Mouse (Mus musculus) intestine, embryonic 16.5 days (tissue): ENCODE results near the gene Olfr424. TPM values are rescaled to one million over a fixed set of nuclear protein-coding genes. Genes with fewer than 3 reads are reported as not detected.

ENCODE experiments used
- ATAC-seq: fragments of 200-750 bp; cut with Nextera tagmentation; 2 replicates; pipeline ENCODE4 v1.8.0; 2017; ENCODE audit warnings: moderate TSS enrichment, moderate library complexity
- H3K27ac ChIP-seq: fragments of 300-500 bp; sonication (generic); 2 replicates; pipeline ENCODE4 v1.5.1; 2014; ENCODE audit warnings: mild to moderate bottlenecking, low read length
- H3K27me3 ChIP-seq: fragments of 300-500 bp; sonication (generic); replicated peaks from 2 replicates; pipeline ENCODE4 v1.6.1; 2014; ENCODE audit warnings: low read length, control low read depth, mixed read lengths; ENCODE audit not compliant: control insufficient read depth, insufficient read depth
- H3K36me3 ChIP-seq: fragments of 300-500 bp; sonication (generic); 2 replicates; pipeline ENCODE4 v1.6.1; 2014; ENCODE audit warnings: low read length, control low read depth; ENCODE audit not compliant: control insufficient read depth, insufficient read depth
- H3K4me1 ChIP-seq: fragments of 300-500 bp; sonication (generic); 2 replicates; pipeline ENCODE4 v1.6.1; 2014; ENCODE audit warnings: low read length, control low read depth, mixed read lengths; ENCODE audit not compliant: control insufficient read depth, insufficient read depth
- H3K4me2 ChIP-seq: fragments of 300-500 bp; sonication (generic); 2 replicates; pipeline ENCODE4 v1.6.1; 2014; ENCODE audit warnings: low read depth, low read length, control low read depth
- H3K4me3 ChIP-seq: fragments of 300-500 bp; sonication (generic); 2 replicates; pipeline ENCODE4 v1.5.1; 2014; ENCODE audit warnings: mild to moderate bottlenecking, low read length
- H3K9ac ChIP-seq: fragments of 300-500 bp; sonication (generic); 2 replicates; pipeline ENCODE4 v1.6.1; 2014; ENCODE audit warnings: low read depth, low read length
- H3K9me3 ChIP-seq: fragments of 300-500 bp; sonication (generic); 2 replicates; pipeline ENCODE4 v1.6.1; 2016; ENCODE audit warnings: low read length, control low read depth; ENCODE audit not compliant: control insufficient read depth
- WGBS: fragments of 180-500 bp; shearing (Covaris S2); extraction: QIAGEN DNeasy Blood & Tissue Kit; methylation state at CpG from one replicate; pipeline ENCODE4 v1.1.7; 2014; 5-methylcytosine and 5-hydroxymethylcytosine counted together
- polyA plus RNA-seq: library from polyadenylated mRNA; unstranded; fragments of >200 nt; fragmentation: Nextera tagmentation; extraction: Ambion mirVana; gene quantifications from 2 replicates; pipeline ENCODE4 v1.2.1, GENCODE M21; 2015

The Olfr424 gene
- not detected in 2 replicates for polyA plus RNA-seq

DNA sequence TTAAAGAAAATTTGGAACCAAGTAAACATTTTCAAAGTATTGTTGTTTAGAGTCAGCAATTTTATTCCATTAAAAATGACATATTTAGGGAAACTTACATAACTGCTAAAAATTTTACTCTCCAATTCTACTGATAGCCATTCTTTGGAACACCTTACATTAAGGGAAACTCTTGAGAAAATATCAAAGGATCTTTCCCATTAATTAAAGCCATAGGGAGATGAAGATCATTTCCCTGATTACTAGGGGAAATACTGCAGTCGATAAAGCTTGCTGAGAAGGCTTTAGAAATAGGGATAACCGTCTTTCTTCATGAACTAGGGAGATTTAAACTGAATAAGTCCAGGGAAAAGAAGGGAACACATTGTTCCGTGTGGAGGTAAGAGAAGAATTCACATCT, at the start of gene Olfr424:
Olfr424 (plus strand) TSS at position 301 of the 400 bp plus-strand sequence.
- Histone ChIP-seq H3K9me3 (no peaks in the 10 kb centered on the region), H3K27me3 (no peaks in the 10 kb centered on the region), H3K27ac (no peak within 1 kb of the TSS), H3K4me3 (no peak within 1 kb of the TSS), H3K36me3 (no peaks in the 10 kb centered on the region), H3K4me2 (no peak within 1 kb of the TSS), H3K9ac (no peak within 1 kb of the TSS), H3K4me1 (no peaks in the 10 kb centered on the region)
- 77% methylated on average over 3 of the region's 3 CpGs for WGBS
- ATAC-seq = no peak

DNA sequence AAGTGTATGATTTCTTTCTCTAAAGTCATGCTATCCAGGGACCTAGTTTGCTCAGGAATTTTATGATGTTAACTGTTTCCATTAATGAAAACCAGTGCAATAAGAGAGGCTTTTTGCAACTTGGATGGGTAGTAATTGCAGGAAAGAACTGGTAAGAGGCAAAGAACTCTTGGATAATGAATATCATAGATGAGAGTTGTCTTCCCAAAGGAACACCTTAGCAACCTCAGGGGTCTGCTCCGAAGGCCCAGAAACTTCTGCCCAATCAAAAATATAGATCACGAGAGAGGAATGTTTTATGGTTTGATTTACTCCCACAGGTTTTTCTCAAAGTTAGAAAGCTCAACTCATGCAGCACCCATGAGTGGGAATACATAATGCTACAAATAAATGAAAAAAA, 47.3 kb upstream of the Olfr424 start, which contains the start of gene Olfr429:
Olfr429 (plus strand) TSS at position 301 of the 400 bp plus-strand sequence.
- Histone ChIP-seq H3K27me3 (no peaks in the 10 kb centered on the region), H3K27ac (no peak within 1 kb of the TSS), H3K36me3 (no peaks in the 10 kb centered on the region), H3K9me3 (no peaks in the 10 kb centered on the region), H3K9ac (no peak within 1 kb of the TSS), H3K4me3 (no peak within 1 kb of the TSS), H3K4me2 (no peak within 1 kb of the TSS), H3K4me1 (no peaks in the 10 kb centered on the region)
- WGBS = 90% methylated on average over 2 of the region's 2 CpGs
- ATAC-seq = no peak

- Histone ChIP-seq H3K9ac (no peak within 1 kb of the TSS), H3K4me1 (no peaks in the 10 kb centered on the region), H3K9me3 (no peaks in the 10 kb centered on the region), H3K4me3 (no peak within 1 kb of the TSS), H3K27me3 (no peaks in the 10 kb centered on the region), H3K36me3 (no peaks in the 10 kb centered on the region), H3K4me2 (no peak within 1 kb of the TSS), H3K27ac (no peak within 1 kb of the TSS)
- WGBS = 86% methylated on average over 1 of the region's 1 CpGs
- no peak for ATAC-seq
These were observed 34.7 kb upstream of the Olfr424 start, which contains the start of gene Olfr427 for GRCm38 (mm10) chr1:174096591-174096990. Gene Olfr427 (plus strand): TSS chr1:174096891.

- no peak for ATAC-seq
- no peak overlapping the region for H3K9ac ChIP-seq
- no peaks in the 10 kb centered on the region for H3K27me3 ChIP-seq
- no peak overlapping the region for H3K4me2 ChIP-seq
- H3K36me3 ChIP-seq = no peaks in the 10 kb centered on the region
- no peak overlapping the region for H3K27ac ChIP-seq
- no peaks in the 10 kb centered on the region for H3K9me3 ChIP-seq
- H3K4me1 ChIP-seq = no peaks in the 10 kb centered on the region
- no peak overlapping the region for H3K4me3 ChIP-seq
- 61% methylated on average over 2 of the region's 2 CpGs for whole genome bisulfite sequencing
These were observed 27.6 kb upstream of the Olfr424 start for GRCm38 (mm10) chr1:174103735-174104134.

DNA sequence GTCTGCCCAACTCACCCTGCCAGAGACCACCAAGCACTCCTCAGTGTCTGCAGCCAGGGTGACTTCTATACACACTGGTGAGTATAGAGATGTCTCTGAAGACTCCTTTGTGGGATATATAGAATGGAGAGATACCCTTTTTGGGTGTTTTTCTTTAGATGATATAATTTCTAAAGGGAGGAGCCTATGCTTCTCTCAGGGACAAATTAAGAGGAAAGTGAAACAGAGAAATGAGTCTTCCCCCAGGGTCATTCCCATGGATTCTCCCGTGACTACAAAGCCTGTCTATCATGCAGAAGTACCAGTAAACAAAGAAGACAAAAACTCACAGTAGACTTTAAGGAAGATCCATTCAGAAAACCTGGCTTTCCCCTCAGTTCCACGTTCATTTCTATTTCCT, 10.3 kb upstream of the Olfr424 start, which contains the start of gene Olfr231:
Olfr231 (minus strand) TSS at position 101 of the 400 bp plus-strand sequence.
- Histone ChIP-seq H3K27me3 (no peaks in the 10 kb centered on the region), H3K36me3 (no peaks in the 10 kb centered on the region), H3K4me3 (no peak within 1 kb of the TSS), H3K4me1 (no peaks in the 10 kb centered on the region), H3K9ac (no peak within 1 kb of the TSS), H3K9me3 (no peaks in the 10 kb centered on the region), H3K27ac (no peak within 1 kb of the TSS), H3K4me2 (no peak within 1 kb of the TSS)
- ATAC-seq = no peak
- WGBS = 55% methylated on average over 2 of the region's 2 CpGs

DNA sequence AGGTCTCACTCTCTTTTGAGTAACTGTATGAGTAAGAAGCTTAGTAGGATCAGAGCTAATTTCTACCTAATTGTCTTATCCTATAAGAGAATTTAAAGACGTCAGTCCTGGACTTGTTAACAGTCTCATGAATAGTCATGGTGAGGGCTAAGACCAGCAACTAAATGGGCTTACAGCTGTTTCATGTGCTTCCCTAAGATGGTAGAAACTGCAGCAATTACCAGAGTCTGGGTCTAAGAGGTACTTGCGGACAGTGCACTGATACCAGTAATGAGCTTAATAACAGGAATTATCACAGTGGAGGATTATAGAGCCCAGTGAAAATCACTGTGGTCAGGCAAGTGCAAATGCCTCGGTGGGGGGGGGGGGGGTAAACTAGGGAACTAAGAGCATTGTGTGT, 682 bp downstream of the Olfr424 start:
- Histone ChIP-seq H3K4me1 (no peaks in the 10 kb centered on the region), H3K9me3 (no peaks in the 10 kb centered on the region), H3K4me3 (no peak overlapping the region), H3K4me2 (no peak overlapping the region), H3K27ac (no peak overlapping the region), H3K27me3 (no peaks in the 10 kb centered on the region), H3K36me3 (no peaks in the 10 kb centered on the region), H3K9ac (no peak overlapping the region)
- WGBS = 84% methylated on average over 3 of the region's 3 CpGs
- no peak for ATAC-seq

DNA sequence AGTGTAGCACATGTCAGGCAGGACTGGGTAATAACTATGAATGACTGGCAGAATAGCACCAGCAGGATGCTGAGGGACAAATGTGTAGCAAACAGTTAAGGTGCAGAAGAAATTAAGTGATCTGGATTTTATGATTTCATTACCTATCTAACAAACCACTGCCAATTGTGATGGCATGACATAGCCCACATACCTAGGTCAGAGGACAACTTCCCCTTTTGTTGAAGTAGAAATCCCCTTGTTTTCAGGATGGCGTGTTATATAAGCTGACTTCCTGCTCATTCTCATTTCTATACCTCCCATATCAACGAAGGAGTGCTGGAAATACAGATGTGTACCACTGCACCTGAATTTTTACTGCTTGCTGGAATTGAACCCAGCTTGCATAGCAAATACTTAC, 10.1 kb downstream of the Olfr424 start:
- H3K27me3 ChIP-seq = no peaks in the 10 kb centered on the region
- H3K9me3 ChIP-seq = no peaks in the 10 kb centered on the region
- ATAC-seq = no peak
- no peak overlapping the region for H3K4me3 ChIP-seq
- 69% methylated on average over 2 of the region's 2 CpGs for WGBS
- H3K27ac ChIP-seq = no peak overlapping the region
- no peaks in the 10 kb centered on the region for H3K4me1 ChIP-seq
- no peak overlapping the region for H3K4me2 ChIP-seq
- no peak overlapping the region for H3K9ac ChIP-seq
- no peaks in the 10 kb centered on the region for H3K36me3 ChIP-seq

GRCm38 (mm10) chr1:174146696-174147095, 15.4 kb downstream of the Olfr424 start:
- Histone ChIP-seq H3K9ac (no peak overlapping the region), H3K9me3 (no peaks in the 10 kb centered on the region), H3K27me3 (no peaks in the 10 kb centered on the region), H3K36me3 (no peaks in the 10 kb centered on the region), H3K4me3 (no peak overlapping the region), H3K27ac (no peak overlapping the region), H3K4me2 (no peak overlapping the region), H3K4me1 (no peaks in the 10 kb centered on the region)
- 73% methylated on average over 1 of the region's 1 CpGs for WGBS
- ATAC-seq = no peak

DNA sequence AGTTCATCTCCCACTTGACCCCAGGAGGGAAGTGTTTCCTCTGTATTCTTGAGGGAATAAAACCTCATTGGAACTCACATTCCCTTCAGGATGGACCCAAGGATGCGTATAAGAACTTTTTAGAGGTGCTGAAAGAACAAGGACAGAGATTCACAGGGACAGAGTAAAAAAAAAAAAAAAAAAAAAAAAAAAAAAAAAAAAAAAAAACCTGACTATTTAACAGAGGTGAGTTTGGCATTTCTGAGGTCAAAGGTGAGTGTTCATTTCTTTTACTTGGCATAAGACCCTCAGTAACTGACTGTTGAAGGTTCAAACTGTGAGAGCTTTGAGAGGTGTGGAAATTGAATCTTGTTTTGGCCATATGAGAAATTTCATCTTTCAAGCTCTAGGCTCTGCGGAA, 18.0 kb downstream of the Olfr424 start:
- no peaks in the 10 kb centered on the region for H3K36me3 ChIP-seq
- H3K27me3 ChIP-seq = no peaks in the 10 kb centered on the region
- no peak overlapping the region for H3K27ac ChIP-seq
- H3K9me3 ChIP-seq = no peaks in the 10 kb centered on the region
- no peak overlapping the region for H3K4me2 ChIP-seq
- WGBS = 82% methylated on average over 2 of the region's 2 CpGs
- no peaks in the 10 kb centered on the region for H3K4me1 ChIP-seq
- no peak overlapping the region for H3K9ac ChIP-seq
- ATAC-seq = no peak
- H3K4me3 ChIP-seq = no peak overlapping the region

DNA sequence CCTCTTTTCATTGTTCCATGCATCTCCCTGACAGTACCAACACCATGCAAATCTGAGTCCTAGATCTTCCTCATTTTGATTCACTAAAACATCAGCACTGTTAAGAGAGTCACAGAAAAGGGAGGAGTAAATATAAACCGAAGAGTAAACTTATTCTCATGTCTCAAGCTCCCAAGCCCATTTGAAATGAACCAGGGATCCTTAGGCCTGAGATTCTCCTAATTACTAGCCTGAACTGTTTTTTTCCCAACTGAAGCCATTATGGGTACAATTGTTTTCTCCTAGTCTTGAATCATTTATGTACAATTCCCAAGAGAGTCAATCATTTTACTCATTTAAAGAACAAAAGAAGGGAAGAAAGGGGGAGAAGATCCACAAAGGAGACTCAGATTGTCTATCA, 24.0 kb downstream of the Olfr424 start, which contains the start of gene Olfr420:
Olfr420 (plus strand) TSS at position 301 of the 400 bp plus-strand sequence.
- H3K9ac ChIP-seq = no peak within 1 kb of the TSS

More for the DNA sequence above, 24.0 kb downstream of the Olfr424 start, which contains the start of gene Olfr420:
- H3K36me3 ChIP-seq = no peaks in the 10 kb centered on the region
- H3K4me2 ChIP-seq = no peak within 1 kb of the TSS
- H3K27ac ChIP-seq = no peak within 1 kb of the TSS
- no peaks in the 10 kb centered on the region for H3K27me3 ChIP-seq
- no peaks in the 10 kb centered on the region for H3K4me1 ChIP-seq
- H3K9me3 ChIP-seq = no peaks in the 10 kb centered on the region
- ATAC-seq = no peak
- H3K4me3 ChIP-seq = no peak within 1 kb of the TSS
- WGBS = 91% methylated on average over 1 of the region's 1 CpGs
